Mouse (Mus musculus) limb, embryonic 12.5 days (tissue): Measurements from ENCODE around the gene Fscn3. TPM values are rescaled to one million over a fixed set of nuclear protein-coding genes. Genes with fewer than 3 reads are reported as not detected.

Source experiments
- ATAC-seq: fragments of 200-750 bp; cut with Nextera tagmentation; 2 replicates; pipeline ENCODE4 v1.8.0; 2017; ENCODE audit warnings: low read depth, moderate TSS enrichment; ENCODE audit not compliant: insufficient number of reproducible peaks, insufficient read depth, low FRiP score, low TSS enrichment
- H3K27ac ChIP-seq: fragments of 300-500 bp; sonication (generic); 2 replicates; pipeline ENCODE4 v1.5.1; 2016; ENCODE audit warnings: mild to moderate bottlenecking, moderate library complexity
- H3K27me3 ChIP-seq: fragments of 300-500 bp; sonication (generic); 2 replicates; pipeline ENCODE4 v1.6.1; 2016; ENCODE audit warnings: mild to moderate bottlenecking, moderate library complexity
- H3K36me3 ChIP-seq: fragments of 300-500 bp; sonication (generic); 2 replicates; pipeline ENCODE4 v1.6.1; 2016; ENCODE audit warnings: mild to moderate bottlenecking, moderate library complexity
- H3K4me1 ChIP-seq: fragments of 300-500 bp; sonication (generic); replicated peaks from 2 replicates; pipeline ENCODE4 v1.6.1; 2016
- H3K4me2 ChIP-seq: fragments of 300-500 bp; sonication (generic); 2 replicates; pipeline ENCODE4 v1.6.1; 2016; ENCODE audit warnings: mild to moderate bottlenecking, moderate library complexity
- H3K4me3 ChIP-seq: fragments of 300-500 bp; sonication (generic); replicated peaks from 2 replicates; pipeline ENCODE4 v1.5.1; 2016; ENCODE audit warnings: mild to moderate bottlenecking
- H3K9ac ChIP-seq: fragments of 300-500 bp; sonication (generic); replicated peaks from 2 replicates; pipeline ENCODE4 v1.6.1; 2016; ENCODE audit warnings: mild to moderate bottlenecking, moderate library complexity
- H3K9me3 ChIP-seq: fragments of 300-500 bp; sonication (generic); 2 replicates; pipeline ENCODE4 v1.6.1; 2016; ENCODE audit warnings: mild to moderate bottlenecking, moderate library complexity
- WGBS: fragments of 180-500 bp; shearing (Covaris S2); methylation state at CpG from one replicate; pipeline ENCODE4 v1.1.7; 2016; 5-methylcytosine and 5-hydroxymethylcytosine counted together
- polyA plus RNA-seq: library from polyadenylated mRNA; unstranded; fragments of >200 nt; fragmentation: Nextera tagmentation; extraction: Ambion mirVana; gene quantifications from 2 replicates; pipeline ENCODE4 v1.2.1, GENCODE M21; 2016

The Fscn3 gene
- polyA plus RNA-seq, 1 experiment from 2014 or later: not detected

DNA sequence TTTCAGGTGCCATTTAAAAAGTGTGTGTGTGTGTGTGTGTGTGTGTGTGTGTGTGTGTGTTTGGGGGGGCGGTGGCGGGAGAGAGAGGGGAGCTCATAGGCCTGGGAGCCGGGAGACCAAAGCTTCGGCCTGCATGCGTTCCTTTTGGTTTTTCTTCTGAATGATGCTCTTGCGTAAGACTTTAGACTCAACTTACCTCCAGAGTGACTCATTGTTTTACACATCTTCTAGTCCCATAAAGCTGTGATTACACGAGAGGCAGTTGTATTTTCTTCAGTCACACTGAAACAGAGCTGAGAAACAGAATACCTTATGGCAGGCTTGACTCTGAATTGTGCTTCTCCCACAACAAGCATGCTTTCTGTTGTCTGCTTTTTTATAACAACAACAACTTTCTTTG is 59.3 kb downstream of the Fscn3 start:
- H3K9ac ChIP-seq: no peak overlapping the region
- H3K4me3 ChIP-seq: no peak overlapping the region
- ATAC-seq: no peak
- H3K27ac ChIP-seq: no peak overlapping the region
- H3K4me2 ChIP-seq: no peak overlapping the region
- no peaks in the 10 kb centered on the region for H3K27me3 ChIP-seq
- WGBS: 84% methylated on average over 7 of the region's 7 CpGs
- peaks cover 37% of the 10 kb centered on the region for H3K36me3 ChIP-seq
- H3K9me3 ChIP-seq: no peaks in the 10 kb centered on the region
- peaks cover 31% of the 10 kb centered on the region for H3K4me1 ChIP-seq

Other genes starting within 250 kb of the Fscn3 start
- gene Zfp800, start 29.8 kb upstream of the Fscn3 start, polyA plus RNA-seq: 14.0 and 17.7 TPM in 2 replicates
- gene Arf5, start 4.2 kb upstream of the Fscn3 start, polyA plus RNA-seq: 335 and 342 TPM in 2 replicates
- 12.5 and 13.1 TPM in 2 replicates for gene Gcc1, start 601 bp downstream of the Fscn3 start, polyA plus RNA-seq
- not detected in 2 replicates for gene Pax4, start 21.6 kb downstream of the Fscn3 start, polyA plus RNA-seq
- gene Snd1, start 47.4 kb downstream of the Fscn3 start, polyA plus RNA-seq: 136 and 143 TPM in 2 replicates